Mouse (Mus musculus) gastrocnemius, adult 2 months (tissue): Measurements from ENCODE around the gene Fndc3b. TPM values are rescaled to one million over a fixed set of nuclear protein-coding genes. Genes with fewer than 3 reads are reported as not detected.

Experiments used
- DNase-seq: peaks from one replicate; pipeline ENCODE4 v3.0.0; 2022
- H3K27ac ChIP-seq: fragments of 200-600 bp; 2 replicates; pipeline ENCODE4 v1.8.1; 2022; ENCODE audit warnings: mild to moderate bottlenecking
- H3K4me3 ChIP-seq: fragments of 200-600 bp; 2 replicates; pipeline ENCODE4 v1.8.1; 2022; ENCODE audit warnings: mild to moderate bottlenecking, moderate library complexity
- CTCF ChIP-seq: fragments of 200-600 bp; IDR thresholded peaks from 2 replicates; pipeline ENCODE4 v1.8.1; 2022; ENCODE audit warnings: antibody characterized with exemption, mild to moderate bottlenecking, moderate library complexity
- intact Hi-C: fragments of 180-260 bp; cut with DNase I; formaldehyde crosslinking; loops from one replicate; pipeline ENCODE4 v1.15.1; 2025
- total RNA-seq, 2 experiments: library from RNA; stranded (reverse); gene quantifications; 2 replicates each; pipeline ENCODE4 v1.2.3; 2021

The Fndc3b gene
- total RNA-seq, 2 experiments from 2014 or later: 13.8 to 24.9 TPM

DNA sequence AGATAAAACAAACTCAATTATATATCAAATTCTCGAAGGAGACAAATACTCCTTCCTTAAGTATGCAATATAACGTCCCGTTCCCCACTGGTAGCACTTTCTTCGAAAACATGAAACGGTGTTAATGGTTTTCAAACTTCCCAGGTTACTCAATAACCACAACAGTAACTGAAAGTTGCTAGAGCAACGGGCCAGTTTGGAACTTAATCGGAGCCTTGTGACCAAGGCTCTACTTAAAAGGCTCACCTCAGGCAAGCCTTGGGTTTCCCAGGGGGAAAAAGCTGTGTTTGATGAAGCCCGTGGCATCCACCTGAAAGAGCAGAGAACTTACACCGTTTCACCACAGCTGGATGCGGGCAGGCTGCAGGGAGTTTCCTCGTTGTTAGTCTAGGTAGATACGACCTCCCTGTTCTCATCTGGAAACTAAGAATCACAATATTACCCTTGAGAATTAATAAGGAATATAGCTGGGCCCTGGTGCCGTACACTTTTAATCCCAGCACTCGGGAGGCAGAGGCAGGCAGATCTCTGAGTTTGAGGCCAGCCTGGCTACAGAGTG is 25.4 kb downstream of the Fndc3b start:
- no peak overlapping the region for H3K4me3 ChIP-seq
- peak; percentile 4 for DNase-seq
- TF ChIP-seq CTCF: no peak
- intact Hi-C loops: no loop called here
- H3K27ac ChIP-seq: no peak overlapping the region

DNA sequence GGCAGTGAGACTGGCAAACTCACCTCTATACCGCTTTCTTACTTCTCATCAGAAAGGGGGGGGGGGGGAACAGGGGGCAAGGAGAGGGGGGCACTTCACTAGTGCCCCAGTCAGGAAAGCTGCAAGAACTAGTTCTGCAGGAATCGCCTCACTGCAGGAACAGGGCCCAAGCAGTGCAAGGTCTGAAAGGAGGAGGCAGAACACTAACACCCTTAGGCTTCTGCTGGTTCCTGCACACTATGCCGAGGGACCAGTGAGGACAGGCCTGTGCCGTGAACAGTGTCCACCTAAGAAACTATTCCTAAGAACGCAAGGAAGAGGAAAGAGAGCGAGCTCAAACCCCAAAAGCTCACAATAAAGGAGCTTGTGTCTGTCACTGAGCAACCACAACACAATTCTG is 26.0 kb downstream of the Fndc3b start:
- Histone ChIP-seq H3K4me3 (no peak overlapping the region), H3K27ac (no peak overlapping the region)
- intact Hi-C loops: no loop called here
- DNase-seq: peak; percentile 9
- no peak for TF ChIP-seq CTCF

DNA sequence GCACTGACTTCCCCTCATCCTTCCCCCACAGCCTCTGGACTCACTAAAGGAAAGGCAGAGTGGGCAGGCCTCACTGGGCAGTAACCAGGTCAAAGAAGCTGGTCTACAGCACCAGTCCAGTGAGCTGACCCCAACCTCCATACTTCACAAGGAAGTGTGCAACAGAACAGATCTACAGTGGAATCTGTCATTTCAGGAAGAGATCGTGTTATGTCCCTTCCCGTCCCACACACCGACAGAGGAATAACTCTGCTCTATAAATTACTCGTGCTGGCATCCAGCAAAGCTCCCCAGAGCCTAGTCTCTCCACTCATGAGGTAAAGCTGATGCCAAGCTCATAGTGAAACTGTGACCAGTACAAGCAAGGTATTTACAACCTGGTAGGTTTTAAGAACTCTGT is 27.7 kb downstream of the Fndc3b start:
- no peak overlapping the region for H3K27ac ChIP-seq
- peak; percentile 12 for DNase-seq
- no peak for TF ChIP-seq CTCF
- intact Hi-C loops: no loop called here
- H3K4me3 ChIP-seq: no peak overlapping the region

DNA sequence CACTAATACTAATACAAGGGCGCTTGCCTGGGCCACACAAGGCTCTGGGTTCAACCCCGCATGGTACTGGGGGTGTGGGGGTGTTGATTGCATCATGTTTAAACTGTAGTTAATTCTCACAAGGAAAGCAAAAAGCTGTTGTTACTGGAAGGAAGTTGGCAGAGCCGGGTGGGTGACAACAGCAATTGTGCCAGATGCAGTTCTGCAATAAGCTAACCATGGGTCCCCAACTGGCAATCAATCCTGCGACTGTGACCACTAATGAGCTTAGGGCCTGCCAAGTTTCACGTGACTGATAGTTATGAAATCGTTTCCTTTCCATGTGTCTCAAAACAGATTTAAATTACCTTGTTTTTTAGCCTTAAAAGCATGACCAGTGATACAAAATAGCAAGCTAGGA is 33.5 kb downstream of the Fndc3b start:
- DNase-seq: peak; percentile 38
- Histone ChIP-seq H3K4me3 (no peak overlapping the region), H3K27ac (peak overlapping the region; percentile 43; the same call in 1 of the 2 replicates)
- no peak for TF ChIP-seq CTCF
- intact Hi-C loops: no loop called here

DNA sequence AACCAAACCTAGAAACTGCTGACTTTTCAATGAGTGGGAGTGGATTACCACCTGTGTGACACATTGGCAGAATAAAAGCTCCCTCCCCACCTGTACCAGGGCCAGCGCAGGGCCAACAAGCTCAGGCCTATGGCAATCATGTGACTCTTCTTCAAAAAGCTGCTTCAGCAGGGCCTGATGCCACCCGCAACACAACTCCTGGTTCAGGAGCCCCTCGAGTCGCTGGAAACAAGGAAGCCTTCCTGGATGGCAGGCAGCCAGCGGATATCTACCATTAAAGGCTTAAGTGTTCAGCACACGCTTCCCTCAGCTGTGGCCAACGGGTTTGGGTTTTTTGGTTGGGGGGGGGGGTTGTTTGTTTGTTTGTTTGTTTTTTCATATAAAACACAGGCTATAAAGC is 37.4 kb downstream of the Fndc3b start:
- DNase-seq: peak; percentile 33
- H3K27ac ChIP-seq: no peak overlapping the region
- no peak for TF ChIP-seq CTCF
- intact Hi-C loops: no loop called here
- H3K4me3 ChIP-seq: no peak overlapping the region

DNA sequence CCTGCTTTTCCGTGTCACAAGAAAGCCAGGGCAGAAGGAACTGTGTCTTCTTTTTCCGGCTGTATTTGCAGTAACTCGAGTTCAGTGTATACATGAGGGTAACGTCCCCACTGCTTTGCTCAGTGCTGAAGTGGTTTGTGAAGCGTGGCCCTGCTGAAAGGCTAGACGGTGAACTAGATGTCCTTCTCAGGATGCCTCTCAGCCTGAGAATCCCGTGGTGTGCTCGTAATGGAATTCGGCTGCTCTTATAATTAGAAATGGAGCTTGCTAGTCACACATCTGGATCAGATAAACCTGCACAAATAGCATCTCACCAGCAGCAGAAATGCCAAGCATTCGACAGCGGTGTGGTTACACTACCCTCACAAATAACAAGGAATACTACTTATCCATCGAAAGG is 40.7 kb downstream of the Fndc3b start:
- no peak for TF ChIP-seq CTCF
- DNase-seq: peak; percentile 37
- intact Hi-C loops: no loop called here
- Histone ChIP-seq H3K27ac (peak overlapping the region; percentile 78), H3K4me3 (no peak overlapping the region)

DNA sequence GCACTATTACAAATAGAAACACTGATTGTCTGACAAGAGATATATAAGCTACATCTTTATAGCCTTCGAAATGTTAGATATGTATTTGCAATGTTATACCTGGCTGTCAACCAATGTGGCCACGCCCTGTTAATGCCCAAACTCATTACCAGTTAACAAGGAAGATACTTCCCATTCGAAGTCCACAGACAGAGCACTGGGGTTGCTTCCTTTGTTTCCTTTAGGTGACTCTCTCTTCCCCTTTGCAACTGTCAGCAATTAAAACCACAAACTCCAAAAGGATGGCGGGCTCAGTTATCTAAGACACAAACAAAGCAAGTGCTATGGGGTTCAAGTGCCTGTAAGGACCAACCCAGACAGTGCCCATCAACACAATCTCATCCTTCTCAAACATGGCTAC is 43.8 kb downstream of the Fndc3b start:
- no peak for TF ChIP-seq CTCF
- intact Hi-C loops: no loop called here
- Histone ChIP-seq H3K4me3 (no peak overlapping the region), H3K27ac (no peak overlapping the region)
- DNase-seq: no peak

DNA sequence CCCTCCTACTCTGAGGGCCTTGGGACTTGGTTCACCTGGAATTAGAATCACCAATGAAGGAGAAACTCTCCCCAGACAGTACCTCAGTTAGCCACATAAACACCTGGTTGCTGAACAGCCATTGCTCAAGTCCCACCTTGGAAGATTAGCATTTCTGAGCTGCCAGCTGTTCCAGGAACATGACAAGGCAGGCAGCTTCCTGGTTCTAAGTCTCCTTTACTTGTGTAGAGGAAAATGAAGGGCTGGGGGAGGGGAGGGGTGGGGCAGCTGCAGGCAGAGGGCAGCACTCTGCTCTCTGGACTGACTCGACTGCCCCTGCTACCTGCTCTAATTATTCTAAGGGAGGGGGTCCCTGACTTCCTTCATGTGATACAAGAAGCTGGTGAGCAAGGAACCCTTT is 45.8 kb downstream of the Fndc3b start:
- intact Hi-C loops: no loop called here
- H3K27ac ChIP-seq: peak overlapping the region; percentile 31; the same call in 1 of the 2 replicates
- DNase-seq: peak; percentile 10
- TF ChIP-seq CTCF: 0 out of 2 replicates have a peak, but pooled peaks have one; percentile 6
- no peak overlapping the region for H3K4me3 ChIP-seq

DNA sequence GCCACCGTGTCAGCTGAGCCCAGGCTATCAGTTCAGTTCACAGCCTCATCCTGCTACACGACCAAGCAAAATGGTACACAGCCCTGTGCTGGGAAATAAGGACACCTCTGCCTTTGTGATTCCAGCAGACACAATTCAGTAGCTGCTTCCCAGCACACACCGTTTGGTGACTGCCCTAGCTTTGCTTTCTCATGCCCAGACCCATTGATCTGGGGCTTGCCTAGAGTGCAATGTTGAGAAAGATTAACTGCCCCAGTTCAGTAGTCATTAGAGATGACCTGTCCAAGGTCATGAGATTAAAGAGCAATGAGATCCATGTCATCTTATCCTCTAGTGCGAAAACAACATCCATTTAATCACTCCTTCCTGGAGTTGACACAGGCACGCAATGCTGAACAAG is 47.9 kb downstream of the Fndc3b start:
- intact Hi-C loops: no loop called here
- Histone ChIP-seq H3K27ac (peak overlapping the region; percentile 35), H3K4me3 (no peak overlapping the region)
- TF ChIP-seq CTCF: no peak
- DNase-seq: peak; percentile 12

DNA sequence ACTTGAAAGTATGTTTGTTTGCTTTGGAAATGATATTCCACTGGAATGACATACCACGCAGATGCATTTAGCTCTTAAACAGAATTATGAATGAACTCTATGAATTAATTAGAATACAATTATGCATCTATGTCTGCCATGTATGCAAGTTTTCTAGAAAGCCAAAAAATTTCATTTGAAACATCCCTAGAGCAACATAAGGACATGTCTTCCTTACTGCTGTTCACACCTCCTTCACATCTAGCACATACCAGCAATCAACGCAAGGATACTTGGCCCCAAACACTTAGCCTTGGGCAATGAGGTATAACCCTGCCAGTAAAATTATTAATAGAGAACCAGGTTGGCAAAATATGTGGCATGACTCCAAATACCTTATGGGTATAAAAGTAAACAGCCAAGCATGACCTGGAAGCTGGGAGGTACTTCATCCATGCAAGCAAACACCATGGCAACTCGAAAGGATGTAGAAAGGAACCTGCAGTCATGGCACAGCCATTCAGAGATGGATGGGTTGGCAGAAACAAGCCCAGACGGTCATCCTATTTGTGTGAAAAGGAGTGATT is 52.8 kb downstream of the Fndc3b start:
- intact Hi-C loops: no loop called here
- H3K27ac ChIP-seq: no peak overlapping the region

DNA sequence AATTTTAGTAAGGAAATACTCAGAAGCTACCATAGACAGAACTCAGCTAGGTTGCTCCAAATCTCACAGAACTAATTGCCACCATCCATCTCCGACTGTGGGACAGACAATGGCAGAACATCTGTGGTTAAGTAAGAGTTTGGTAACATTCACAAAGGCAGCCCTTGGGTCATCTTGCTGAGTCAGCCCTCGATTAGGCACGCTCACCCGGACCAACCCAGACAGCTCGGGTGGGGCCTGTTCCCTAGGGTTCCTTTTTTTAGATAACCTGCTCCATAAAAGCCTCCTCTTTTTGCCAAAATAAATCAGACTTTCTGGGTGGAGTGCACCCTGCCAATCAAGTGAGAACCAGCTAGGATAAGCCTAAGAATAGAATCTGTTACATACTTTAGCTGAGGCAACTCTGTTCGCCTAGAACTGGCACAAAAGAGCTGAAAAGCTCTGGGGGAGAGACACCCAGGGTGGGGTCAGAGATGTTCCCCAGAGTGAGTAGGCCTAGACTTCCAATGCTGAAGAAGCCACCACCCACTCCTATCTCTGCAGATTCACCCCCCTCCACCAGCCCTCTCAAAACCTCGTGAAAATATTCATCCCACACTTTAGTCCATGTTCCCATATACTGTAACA is 54.2 kb downstream of the Fndc3b start:
- Histone ChIP-seq H3K27ac (peak overlapping the region; percentile 74), H3K4me3 (no peak overlapping the region)
- peak; percentile 70 for DNase-seq
- TF ChIP-seq CTCF: no peak
- intact Hi-C loops: no loop called here

More for the DNA sequence above, 52.8 kb downstream of the Fndc3b start:
- TF ChIP-seq CTCF: no peak
- H3K4me3 ChIP-seq: no peak overlapping the region
- DNase-seq: no peak

DNA sequence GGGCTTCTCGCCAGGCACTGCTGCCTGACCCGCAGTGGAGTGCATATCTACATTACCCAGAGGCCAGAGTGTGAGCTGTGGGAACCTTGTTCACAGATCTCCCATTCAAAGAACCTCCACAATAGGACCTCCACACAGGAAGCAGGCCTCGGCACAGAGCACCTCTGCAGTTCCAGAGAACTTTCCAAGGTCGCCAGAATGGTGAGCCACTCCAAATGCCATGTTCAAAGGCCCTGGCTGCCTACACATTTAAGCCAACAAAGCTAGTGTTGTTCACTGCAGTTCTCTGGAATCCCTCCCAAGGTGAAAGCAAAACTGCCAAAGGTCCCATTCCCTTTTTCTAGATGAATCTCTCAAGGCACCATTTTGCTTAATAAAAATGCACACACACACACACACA is 55.4 kb downstream of the Fndc3b start:
- DNase-seq: peak; percentile 27
- no peak for TF ChIP-seq CTCF
- 0 out of 2 replicates have a peak overlapping the region, but pooled peaks have one; percentile 3 for H3K4me3 ChIP-seq
- H3K27ac ChIP-seq: peak overlapping the region; percentile 74
- intact Hi-C loops: no loop called here

DNA sequence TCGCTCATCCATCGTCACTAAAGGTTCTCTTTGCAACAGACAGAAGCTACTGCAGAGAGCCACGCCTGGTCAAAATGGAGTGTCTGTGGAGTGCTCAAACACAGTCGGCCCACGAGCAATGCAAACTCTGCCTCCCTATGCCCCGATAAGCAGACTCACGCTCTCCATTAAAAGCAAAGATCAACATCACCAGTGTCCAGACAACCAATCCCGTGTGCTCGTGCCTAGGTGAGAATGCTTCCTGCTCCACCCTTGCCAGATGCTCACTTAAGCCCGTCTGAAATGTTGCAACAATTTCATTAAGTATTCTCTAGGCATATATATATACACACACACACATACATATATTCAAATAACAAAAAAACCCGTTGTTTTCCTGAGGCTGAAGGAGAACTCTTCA is 56.1 kb downstream of the Fndc3b start:
- peak overlapping the region; percentile 74; the same call in 1 of the 2 replicates for H3K27ac ChIP-seq
- intact Hi-C loops: no loop called here
- no peak overlapping the region for H3K4me3 ChIP-seq
- TF ChIP-seq CTCF: no peak
- DNase-seq: no peak
